Mouse (Mus musculus): ENCODE results near the gene Pla2g2e.

- TF ChIP-seq CTCF (IDR thresholded peaks at IDR 0.05; ENCODE audit: control insufficient read depth, insufficient read depth, insufficient read length) (no peak), FOSL1 (IDR thresholded peaks at IDR 0.05; ENCODE audit: insufficient read depth, low read length, poor library complexity, severe bottlenecking) (no peak)
Measured at GRCm38 (mm10) chr4:138875986-138876385, 1.8 kb upstream of the Pla2g2e start.
